Mouse (Mus musculus): ENCODE results near the gene Ero1l.

Gene Ero1l

GRCm38 (mm10) chr14:45304389-45304788 is 14.2 kb downstream of the Ero1l start:
- DNase-seq: no peak

GRCm38 (mm10) chr14:45303939-45304338 is 14.6 kb downstream of the Ero1l start:
- no peak for DNase-seq

GRCm38 (mm10) chr14:45291608-45292007 is 27.0 kb downstream of the Ero1l start:
- no peak for DNase-seq

- no peak for DNase-seq
These were observed 36.5 kb downstream of the Ero1l start for GRCm38 (mm10) chr14:45282066-45282465.

- DNase-seq: no peak
These were observed 42.8 kb downstream of the Ero1l start for GRCm38 (mm10) chr14:45275816-45276215.

GRCm38 (mm10) chr14:45263831-45264592 is 54.6 kb downstream of the Ero1l start:
- no peak for DNase-seq

- no peak for DNase-seq
These were observed 67.0 kb downstream of the Ero1l start for GRCm38 (mm10) chr14:45251548-45252076.

GRCm38 (mm10) chr14:45241613-45242012 is 77.0 kb downstream of the Ero1l start:
- no peak for DNase-seq

GRCm38 (mm10) chr14:45239042-45239441 is 79.5 kb downstream of the Ero1l start:
- DNase-seq: no peak
